Mouse (Mus musculus): ENCODE data around the gene Syf2. TPM values are rescaled to one million over a fixed set of nuclear protein-coding genes. Genes with fewer than 3 reads are reported as not detected.

Gene Syf2
- 21.9 and 42.9 TPM in 2 replicates for polyA plus RNA-seq (2012; rRNA removed)
- 52.6 and 56.0 TPM in 2 replicates for polyA plus RNA-seq (2014; fragmentation: Nextera tagmentation; extraction: Ambion mirVana)

GRCm38 (mm10) chr4:134930684-134931481, at the start of gene Syf2:
Gene Syf2 (plus strand): TSS chr4:134930898.
- Histone ChIP-seq H3K36me3 (replicated peaks; ENCODE audit: control insufficient read depth, insufficient read depth, low read depth) (peaks cover 70% of the 10 kb centered on the region), H3K27ac (peak within 1 kb of the TSS; percentile 89), H3K4me1 (replicated peaks; ENCODE audit: control insufficient read depth in 2 of 2, insufficient read depth in 2 of 2, low read length in 1 of 2) (peaks cover 13 to 16% of the 10 kb centered on the region in 2 experiments), H3K4me2 (ENCODE audit: low read depth) (peak within 1 kb of the TSS; percentile 81), H3K4me3 (ENCODE audit: insufficient read depth in 1 of 2, low read depth in 2 of 2, low read length in 2 of 2) (peak within 1 kb of the TSS; percentile 83 to 88), H3K9me3 (ENCODE audit: control insufficient read depth, low read length) (no peaks in the 10 kb centered on the region), H3K27me3 (ENCODE audit: control insufficient read depth, insufficient read depth, low read length) (no peaks in the 10 kb centered on the region), H3K9ac (replicated peaks) (peak within 1 kb of the TSS; percentile 93)
- peak; percentile 95 for ATAC-seq (ENCODE audit: insufficient read depth)
- DNase-seq (ENCODE audit: low read depth in 3 of 3, low spot score in 3 of 3): peak; percentile 95 to 97 (median 96)
- TF ChIP-seq CTCF (IDR thresholded peaks at IDR 0.05; ENCODE audit: low read depth): no peak
- WGBS (ENCODE audit: insufficient replicate concordance): under 1% methylated on average over 68 of the region's 68 CpGs

GRCm38 (mm10) chr4:134883266-134883665, 47.4 kb upstream of the Syf2 start:
- no peak for DNase-seq (ENCODE audit: low read depth in 3 of 3, low spot score in 3 of 3)
- Histone ChIP-seq H3K4me1 (replicated peaks; ENCODE audit: control insufficient read depth in 2 of 2, insufficient read depth in 2 of 2, low read length in 1 of 2) (0 out of 4 replicates have a peak, but pooled peaks cover 0 to 2% of the 10 kb centered on the region in 2 experiments), H3K36me3 (replicated peaks; ENCODE audit: control insufficient read depth, insufficient read depth, low read depth) (peaks cover 97% of the 10 kb centered on the region), H3K4me3 (ENCODE audit: insufficient read depth in 1 of 2, low read depth in 2 of 2, low read length in 2 of 2) (no peak overlapping the region), H3K27me3 (ENCODE audit: control insufficient read depth, insufficient read depth, low read length) (no peaks in the 10 kb centered on the region), H3K9ac (replicated peaks) (no peak overlapping the region), H3K4me2 (ENCODE audit: low read depth) (no peak overlapping the region), H3K27ac (no peak overlapping the region), H3K9me3 (ENCODE audit: control insufficient read depth, low read length) (no peaks in the 10 kb centered on the region)
- WGBS (ENCODE audit: insufficient replicate concordance): 32% methylated on average over 7 of the region's 7 CpGs
- peak; percentile 43 for ATAC-seq (ENCODE audit: insufficient read depth)
- TF ChIP-seq CTCF (IDR thresholded peaks at IDR 0.05; ENCODE audit: low read depth) (peak; percentile 91), EP300 (IDR thresholded peaks at IDR 0.05; ENCODE audit: low read depth) (no peak)

- TF ChIP-seq CTCF (IDR thresholded peaks at IDR 0.05; ENCODE audit: low read depth): no peak
- TF ChIP-seq EP300 (IDR thresholded peaks at IDR 0.05; ENCODE audit: low read depth): no peak
Measured at GRCm38 (mm10) chr4:134883808-134884207, 46.9 kb upstream of the Syf2 start.

GRCm38 (mm10) chr4:134884364-134884763, 46.3 kb upstream of the Syf2 start:
- H3K4me3 ChIP-seq (ENCODE audit: insufficient read depth in 1 of 2, low read depth in 2 of 2, low read length in 2 of 2): no peak overlapping the region
- no peaks in the 10 kb centered on the region for H3K27me3 ChIP-seq (ENCODE audit: control insufficient read depth, insufficient read depth, low read length)
- H3K36me3 ChIP-seq (replicated peaks; ENCODE audit: control insufficient read depth, insufficient read depth, low read depth): peaks cover 97% of the 10 kb centered on the region
- no peaks in the 10 kb centered on the region for H3K4me1 ChIP-seq (replicated peaks; ENCODE audit: control insufficient read depth in 2 of 2, insufficient read depth in 2 of 2, low read length in 1 of 2)
- ATAC-seq (ENCODE audit: insufficient read depth): no peak
- TF ChIP-seq CTCF (IDR thresholded peaks at IDR 0.05; ENCODE audit: low read depth): no peak
- TF ChIP-seq EP300 (IDR thresholded peaks at IDR 0.05; ENCODE audit: low read depth): no peak
- no peaks in the 10 kb centered on the region for H3K9me3 ChIP-seq (ENCODE audit: control insufficient read depth, low read length)
- WGBS (ENCODE audit: insufficient replicate concordance): 88% methylated on average over 4 of the region's 4 CpGs
- no peak overlapping the region for H3K27ac ChIP-seq
- no peak overlapping the region for H3K9ac ChIP-seq (replicated peaks)
- H3K4me2 ChIP-seq (ENCODE audit: low read depth): no peak overlapping the region
- no peak for DNase-seq (ENCODE audit: low read depth in 3 of 3, low spot score in 3 of 3)

More at GRCm38 (mm10) chr4:134883808-134884207, 46.9 kb upstream of the Syf2 start:
- Histone ChIP-seq H3K4me1 (replicated peaks; ENCODE audit: control insufficient read depth in 2 of 2, insufficient read depth in 2 of 2, low read length in 1 of 2) (no peaks in the 10 kb centered on the region), H3K9ac (replicated peaks) (no peak overlapping the region), H3K4me3 (ENCODE audit: insufficient read depth in 1 of 2, low read depth in 2 of 2, low read length in 2 of 2) (no peak overlapping the region), H3K27ac (no peak overlapping the region), H3K9me3 (ENCODE audit: control insufficient read depth, low read length) (no peaks in the 10 kb centered on the region), H3K27me3 (ENCODE audit: control insufficient read depth, insufficient read depth, low read length) (no peaks in the 10 kb centered on the region), H3K36me3 (replicated peaks; ENCODE audit: control insufficient read depth, insufficient read depth, low read depth) (peaks cover 97% of the 10 kb centered on the region), H3K4me2 (ENCODE audit: low read depth) (no peak overlapping the region)
- DNase-seq (ENCODE audit: low read depth in 3 of 3, low spot score in 3 of 3) (no peak), ATAC-seq (ENCODE audit: insufficient read depth) (no peak)
- WGBS (ENCODE audit: insufficient replicate concordance): 77% methylated on average over 10 of the region's 10 CpGs

- Histone ChIP-seq H3K27ac (no peak overlapping the region), H3K27me3 (ENCODE audit: control insufficient read depth, insufficient read depth, low read length) (no peaks in the 10 kb centered on the region), H3K4me3 (ENCODE audit: insufficient read depth in 1 of 2, low read depth in 2 of 2, low read length in 2 of 2) (no peak overlapping the region), H3K4me2 (ENCODE audit: low read depth) (no peak overlapping the region), H3K4me1 (replicated peaks; ENCODE audit: control insufficient read depth in 2 of 2, insufficient read depth in 2 of 2, low read length in 1 of 2) (no peaks in the 10 kb centered on the region), H3K9me3 (ENCODE audit: control insufficient read depth, low read length) (no peaks in the 10 kb centered on the region), H3K9ac (replicated peaks) (no peak overlapping the region), H3K36me3 (replicated peaks; ENCODE audit: control insufficient read depth, insufficient read depth, low read depth) (peaks cover 99% of the 10 kb centered on the region)
- ATAC-seq (ENCODE audit: insufficient read depth) (no peak), DNase-seq (ENCODE audit: low read depth in 3 of 3, low spot score in 3 of 3) (no peak)
- TF ChIP-seq CTCF (IDR thresholded peaks at IDR 0.05; ENCODE audit: low read depth) (no peak), EP300 (IDR thresholded peaks at IDR 0.05; ENCODE audit: low read depth) (no peak)
- WGBS (ENCODE audit: insufficient replicate concordance): 86% methylated on average over 6 of the region's 6 CpGs
Measured at GRCm38 (mm10) chr4:134892096-134892495, 38.6 kb upstream of the Syf2 start.
